Mouse (Mus musculus): ENCODE results near the gene Fhl2.

DNA sequence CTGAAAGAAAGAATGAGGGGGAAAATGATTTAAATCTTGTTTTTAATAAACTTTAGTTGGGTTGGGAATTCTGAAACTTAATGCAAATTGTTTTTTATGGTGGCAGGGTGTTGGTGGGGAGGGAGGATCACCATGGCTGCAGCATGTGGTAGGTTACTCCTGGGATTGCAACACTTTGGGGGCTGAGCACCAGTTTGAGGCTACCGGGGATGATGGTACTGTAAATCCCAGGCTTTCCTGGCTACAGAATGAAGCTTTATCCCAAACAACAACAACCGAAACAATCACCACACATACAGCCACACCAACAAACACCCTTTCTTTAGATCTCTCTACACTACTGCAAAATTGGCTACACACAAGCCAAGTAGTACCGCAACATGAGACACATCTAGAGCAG is 34.4 kb downstream of the Fhl2 start:
- no peak for TF ChIP-seq POLR2A (IDR thresholded peaks at IDR 0.05; ENCODE audit: extremely low read depth, insufficient read depth, low read length)
- TF ChIP-seq CTCF (IDR thresholded peaks at IDR 0.05; ENCODE audit: low read depth, low read length), result no peak
